Mouse (Mus musculus): Measurements from ENCODE around the gene Il15ra.

Gene Il15ra

DNA sequence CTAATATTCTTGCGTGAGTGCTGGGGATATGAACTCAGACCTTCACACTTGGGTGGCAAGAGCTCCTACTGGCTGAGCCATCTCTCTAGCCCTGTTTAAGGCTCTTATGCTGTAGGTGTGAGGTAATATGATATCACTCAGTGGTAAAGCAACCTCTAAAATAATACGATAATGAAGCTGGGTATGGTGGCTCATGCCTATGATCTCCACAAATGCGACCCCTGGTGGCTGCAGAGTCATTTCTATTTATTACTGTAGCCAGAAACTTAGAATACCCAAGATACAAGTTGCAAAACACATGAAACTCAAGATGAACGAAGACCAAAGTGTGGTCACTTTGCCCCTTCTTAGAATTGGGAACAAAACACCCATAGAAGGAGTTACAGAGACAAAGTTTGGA is 5.0 kb downstream of the Il15ra start:
- peak in 1 of 2 experiments; percentile 14 for DNase-seq

DNA sequence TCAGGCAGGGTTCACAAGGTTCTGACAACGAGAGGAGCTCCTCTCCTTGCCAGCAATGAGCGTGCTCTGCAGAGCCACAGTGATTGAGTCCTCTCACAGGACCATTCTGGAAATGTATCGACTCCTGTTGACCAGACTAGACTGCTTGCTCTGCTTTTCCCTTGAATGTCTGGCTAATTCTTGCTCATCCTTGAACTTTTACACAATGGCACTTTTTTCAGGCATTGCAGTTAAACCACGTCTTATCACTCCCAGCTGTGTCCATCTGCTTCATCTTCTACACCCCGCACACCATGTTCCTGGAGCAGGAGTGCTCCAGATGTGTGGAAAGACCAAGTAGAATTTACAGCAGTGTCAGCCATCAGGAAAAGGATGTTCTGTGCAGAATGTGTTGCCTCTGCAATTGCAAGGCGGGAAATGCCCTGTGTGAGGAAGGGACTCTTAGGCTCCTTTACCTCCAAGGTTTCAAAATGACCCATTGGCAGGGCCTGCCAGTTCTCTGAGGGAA is 7.4 kb downstream of the Il15ra start:
- DNase-seq = no peak

DNA sequence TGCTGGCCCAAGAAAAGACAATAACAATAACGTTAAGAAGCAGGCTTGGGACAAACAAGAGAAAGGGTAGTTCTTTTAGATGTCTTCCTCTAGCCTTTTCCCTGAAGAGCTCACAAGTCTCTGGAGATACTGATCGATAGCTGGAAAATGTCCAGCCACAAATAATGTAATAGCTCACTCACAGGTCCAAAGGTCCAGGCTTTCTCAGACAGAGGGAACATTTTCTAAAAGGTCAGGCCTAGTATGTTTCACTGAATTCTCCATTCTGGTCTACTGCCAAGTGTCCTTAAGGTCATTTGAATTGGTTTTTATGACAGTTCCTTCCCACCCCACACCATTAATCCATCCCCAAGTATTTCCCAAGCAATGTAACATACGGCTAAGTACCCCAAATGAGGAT is 7.9 kb downstream of the Il15ra start:
- no peak for DNase-seq

DNA sequence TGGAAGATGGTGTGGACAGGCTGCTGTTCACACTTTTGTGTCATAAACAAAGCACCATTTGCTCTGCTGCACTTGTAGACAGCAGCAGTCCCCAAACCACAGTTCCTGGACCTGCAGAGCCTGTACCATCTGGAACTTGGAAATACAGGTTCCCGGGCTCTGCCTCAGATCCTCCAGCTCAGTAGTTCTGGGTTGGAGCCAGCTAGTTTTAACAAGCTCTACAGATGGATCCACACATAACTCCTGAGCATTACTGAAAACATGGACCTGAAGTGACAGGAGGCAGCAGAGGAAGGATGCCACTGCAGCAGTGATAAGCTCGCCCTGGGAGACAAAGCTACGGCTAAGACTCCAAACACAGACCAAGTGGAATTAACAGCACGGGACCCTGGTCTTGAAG is 9.4 kb downstream of the Il15ra start:
- DNase-seq = no peak

DNA sequence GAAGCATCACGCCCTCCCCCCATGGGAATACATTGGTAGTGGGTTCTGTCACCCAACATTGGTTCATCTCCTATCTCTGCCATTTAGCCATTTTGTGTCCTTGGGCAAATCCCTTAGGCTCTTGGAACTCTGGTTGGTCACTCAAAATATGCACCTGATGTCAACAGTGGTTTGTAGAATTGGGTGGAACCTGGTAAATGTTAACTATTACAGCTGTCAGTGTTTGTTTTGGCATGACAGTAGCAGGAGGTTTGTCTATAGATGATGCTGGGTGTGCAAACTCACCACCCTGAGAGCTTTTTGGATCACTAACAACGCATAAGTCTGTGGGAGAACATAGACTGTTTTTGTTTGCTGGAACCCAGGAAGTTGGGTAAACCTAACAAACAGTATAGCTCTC is 13.5 kb downstream of the Il15ra start:
- DNase-seq = no peak

DNA sequence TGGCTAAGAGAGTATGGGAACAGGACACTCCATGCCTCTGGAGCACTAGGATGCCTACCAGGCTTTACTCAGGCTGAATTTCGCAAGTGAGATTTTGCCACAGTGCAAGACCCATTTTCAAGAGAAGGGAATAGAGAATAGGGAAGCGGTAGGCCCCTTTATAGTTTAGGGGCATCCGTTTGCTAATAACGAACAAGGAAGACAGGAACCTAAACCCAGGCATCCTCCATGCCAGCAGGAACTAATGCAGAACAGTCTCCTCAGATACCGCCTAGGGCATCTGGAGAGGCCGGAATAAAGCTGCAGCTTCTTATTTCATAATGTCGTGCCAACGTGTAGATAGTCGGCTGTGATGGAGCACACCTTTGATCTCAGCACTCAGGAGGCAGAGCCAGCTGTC is 17.5 kb downstream of the Il15ra start:
- no peak for DNase-seq

DNA sequence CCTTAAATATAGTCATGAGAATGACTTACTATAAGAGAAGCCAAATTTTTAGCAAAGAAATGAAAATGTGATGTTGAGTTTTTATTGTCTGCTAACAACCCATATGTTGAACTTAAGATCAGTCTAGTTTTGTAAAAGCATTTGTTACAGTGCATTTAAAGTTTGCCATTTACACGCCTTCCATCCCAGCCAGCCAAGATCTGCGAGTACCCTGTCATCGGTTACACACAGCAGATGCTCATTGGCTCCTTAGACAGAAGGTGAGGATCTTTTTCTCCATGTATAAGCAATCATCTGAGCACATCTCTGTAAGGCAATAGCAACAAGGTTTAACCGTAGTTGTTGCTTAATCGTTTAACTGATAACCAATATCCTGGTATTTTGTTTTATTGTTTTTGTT is 22.5 kb downstream of the Il15ra start:
- DNase-seq = no peak

DNA sequence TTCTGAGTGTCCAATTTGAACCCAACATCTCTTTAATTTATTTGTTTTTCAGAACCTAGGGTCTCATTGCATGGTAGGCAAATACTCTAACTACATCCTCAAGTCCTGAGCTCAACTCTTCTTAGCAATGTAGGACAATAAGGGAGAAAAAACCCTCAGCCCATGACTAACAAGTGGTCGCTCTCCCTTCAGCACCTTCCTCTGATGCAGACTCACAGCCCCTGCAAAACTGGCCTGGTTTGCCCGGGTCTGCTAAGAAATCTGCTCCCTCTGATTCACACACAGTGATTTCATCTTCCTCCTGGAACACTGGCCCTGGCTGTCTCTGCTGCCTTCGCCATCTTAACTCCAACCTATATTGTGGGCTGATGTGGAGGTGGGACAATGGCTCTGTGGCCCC is 24.0 kb downstream of the Il15ra start:
- no peak for DNase-seq

DNA sequence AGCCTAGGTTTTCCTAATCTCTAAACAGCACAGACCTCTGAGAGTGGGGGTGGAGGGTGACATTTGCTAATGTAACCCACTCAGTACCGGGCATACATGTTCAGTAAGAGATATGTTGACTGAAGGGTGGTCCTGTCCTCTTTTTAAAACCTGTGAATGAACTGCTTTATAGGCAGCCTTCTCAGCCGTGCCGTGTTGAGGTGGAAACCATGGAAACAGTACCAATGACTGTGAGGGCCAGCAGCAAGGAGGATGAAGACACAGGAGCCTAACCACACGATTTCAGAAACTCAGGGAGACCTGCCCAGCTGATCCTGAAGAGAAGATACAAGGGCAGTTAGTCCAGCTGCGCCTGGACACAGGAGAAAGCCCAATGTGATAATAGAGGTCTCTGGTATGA is 27.9 kb downstream of the Il15ra start:
- no peak for DNase-seq

DNA sequence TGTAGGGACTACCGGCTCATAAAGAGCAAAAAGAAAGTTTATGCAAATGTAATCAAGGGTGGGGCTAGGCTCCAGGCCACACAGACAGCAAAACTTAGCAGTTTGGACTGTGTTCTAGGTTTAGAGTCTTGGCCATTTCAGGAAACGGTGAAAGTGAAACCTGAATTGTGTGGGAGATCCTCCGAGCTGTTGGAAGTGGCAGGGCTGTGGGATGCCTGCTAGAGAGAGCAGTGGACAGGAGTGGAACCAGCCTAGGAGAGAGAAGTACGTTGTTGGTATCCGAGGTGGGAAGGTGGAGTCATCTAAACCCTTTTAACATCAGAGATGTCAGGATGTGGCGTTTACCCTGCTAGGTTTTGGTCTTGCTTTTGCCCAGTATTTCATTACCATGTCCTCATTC is 30.8 kb downstream of the Il15ra start:
- no peak for DNase-seq

DNA sequence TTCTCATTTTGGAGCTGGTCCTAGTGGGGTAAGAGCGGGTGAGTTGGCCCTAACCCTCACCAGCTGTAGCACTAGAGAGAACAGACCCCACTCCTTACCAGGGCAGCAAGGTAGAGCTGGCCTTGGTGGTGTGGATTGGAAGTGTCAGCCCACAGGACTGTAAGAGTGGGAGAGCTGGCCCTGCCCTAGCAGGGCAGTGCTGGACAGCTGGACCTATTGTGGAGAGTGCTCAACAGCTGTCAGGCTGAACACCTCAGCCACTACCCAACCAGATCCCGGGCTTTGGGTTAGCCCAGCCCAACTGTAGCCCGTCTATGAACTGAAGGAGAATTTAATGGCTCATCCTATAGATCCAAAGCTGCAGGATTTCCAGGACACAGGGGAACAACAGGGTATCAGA is 33.7 kb downstream of the Il15ra start:
- DNase-seq = no peak

DNA sequence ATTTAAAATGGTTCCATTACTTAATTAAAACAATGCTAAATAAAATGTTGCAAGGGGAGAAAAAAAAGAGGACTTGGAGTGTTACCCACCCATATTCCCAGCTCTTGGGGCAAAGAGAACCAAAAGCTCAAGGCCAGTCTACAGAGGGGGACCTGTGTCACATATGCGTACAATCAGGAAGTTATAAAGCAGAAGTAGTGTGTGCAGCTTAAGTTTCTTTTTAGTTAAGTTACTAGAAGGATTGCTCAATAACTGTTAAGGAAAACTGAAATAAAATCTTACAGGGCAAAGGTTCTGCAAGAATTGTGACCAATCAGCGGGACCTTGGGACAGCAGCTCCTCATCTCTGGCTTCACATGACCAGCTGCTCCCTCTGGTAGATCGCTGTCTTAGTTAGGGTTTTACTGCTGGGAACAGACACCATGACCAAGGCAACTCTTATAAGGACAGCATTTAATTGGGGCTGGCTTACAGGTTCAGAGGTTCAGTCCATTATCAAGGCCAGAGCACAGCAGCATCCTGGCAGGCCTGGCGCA is 34.5 kb downstream of the Il15ra start:
- DNase-seq = no peak

DNA sequence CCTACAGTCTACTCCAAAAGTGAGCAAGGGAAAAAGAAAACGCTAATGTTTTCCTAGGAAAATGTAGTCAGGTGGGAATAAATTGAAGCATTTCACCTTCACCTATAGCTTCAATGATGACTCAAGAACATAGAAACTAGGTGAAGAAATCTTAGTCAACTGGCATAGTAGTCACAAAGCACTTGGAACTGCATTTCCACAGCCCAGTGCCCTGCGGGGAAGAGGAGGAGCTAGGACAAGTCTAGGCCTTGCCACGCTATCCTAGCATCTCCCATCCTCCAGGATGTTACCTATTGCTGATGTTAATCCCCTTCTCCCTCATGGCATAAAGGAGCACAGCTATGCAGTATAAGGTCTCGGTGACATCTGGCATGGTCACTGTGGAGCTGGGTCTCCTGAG is 57.5 kb downstream of the Il15ra start:
- DNase-seq = no peak

DNA sequence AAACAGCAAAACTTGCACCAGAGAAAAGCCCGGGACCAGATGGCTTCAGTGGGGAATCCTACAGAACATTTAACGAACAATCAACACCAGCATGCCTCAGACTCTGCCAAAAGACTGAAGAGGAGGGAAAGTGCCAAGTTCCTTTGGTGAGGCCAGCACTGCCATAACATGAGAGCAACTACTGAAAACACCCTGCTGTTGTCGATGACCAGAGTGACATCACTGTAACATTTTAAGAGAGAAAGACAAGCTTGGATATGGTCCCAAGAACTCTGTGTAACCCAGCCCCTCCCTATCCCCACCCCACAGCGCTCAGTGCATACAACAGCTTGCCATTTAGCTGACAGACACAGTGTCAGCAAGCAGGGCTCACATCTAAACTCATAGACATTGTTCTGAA is 60.6 kb downstream of the Il15ra start:
- peak; percentile 60 to 71 for DNase-seq

DNA sequence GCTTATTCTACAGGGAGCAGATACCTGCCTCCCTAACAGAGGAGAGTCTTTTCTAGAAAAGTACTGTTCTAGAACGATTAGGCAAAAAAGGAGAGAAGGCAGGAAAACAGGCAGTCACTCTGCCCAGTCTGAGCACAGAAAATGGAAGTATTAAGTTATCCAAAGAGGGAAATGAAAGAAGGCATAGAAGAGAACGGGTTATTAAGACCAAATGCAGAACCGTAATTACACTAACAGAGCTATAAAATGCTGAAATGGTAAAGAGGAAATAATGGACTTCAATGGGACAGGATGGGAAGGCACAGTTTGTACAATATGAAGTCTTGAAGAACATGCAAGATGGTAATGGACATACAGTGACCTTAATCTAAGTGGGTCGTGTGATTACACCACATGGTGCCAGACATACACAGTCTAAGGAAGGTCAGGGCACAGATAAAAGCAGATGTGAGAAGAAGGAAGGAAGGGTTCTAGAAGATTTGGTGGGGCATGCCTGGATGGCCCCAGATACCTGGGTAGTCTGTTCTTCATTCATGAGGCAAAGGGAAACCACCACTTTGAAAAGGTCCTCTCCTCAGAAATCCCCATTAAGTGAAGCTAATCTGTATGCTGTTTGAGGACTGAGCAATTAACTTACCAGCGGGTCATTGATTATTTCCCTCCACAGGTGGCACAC is 61.5 kb downstream of the Il15ra start:
- DNase-seq = no peak

DNA sequence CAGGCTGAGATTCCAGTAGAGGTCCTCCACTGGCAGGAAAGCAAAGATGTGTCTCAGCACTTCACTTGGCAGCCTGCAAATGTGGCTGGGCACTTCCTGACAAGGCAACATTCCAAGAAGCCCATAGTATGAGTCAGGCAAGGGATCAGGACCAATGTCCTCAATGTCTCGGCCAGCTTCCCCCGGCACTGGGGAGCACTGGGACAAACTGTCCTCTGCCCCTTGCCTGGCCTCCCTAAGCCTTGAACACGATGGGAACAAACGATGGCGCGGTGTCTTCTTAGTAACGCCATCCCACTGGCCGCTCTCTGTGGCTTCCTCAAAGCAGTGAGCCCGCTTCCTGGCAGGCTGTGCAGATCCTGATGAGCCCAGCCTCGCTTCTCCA is 62.1 kb downstream of the Il15ra start:
- peak; percentile 18 to 20 for DNase-seq

DNA sequence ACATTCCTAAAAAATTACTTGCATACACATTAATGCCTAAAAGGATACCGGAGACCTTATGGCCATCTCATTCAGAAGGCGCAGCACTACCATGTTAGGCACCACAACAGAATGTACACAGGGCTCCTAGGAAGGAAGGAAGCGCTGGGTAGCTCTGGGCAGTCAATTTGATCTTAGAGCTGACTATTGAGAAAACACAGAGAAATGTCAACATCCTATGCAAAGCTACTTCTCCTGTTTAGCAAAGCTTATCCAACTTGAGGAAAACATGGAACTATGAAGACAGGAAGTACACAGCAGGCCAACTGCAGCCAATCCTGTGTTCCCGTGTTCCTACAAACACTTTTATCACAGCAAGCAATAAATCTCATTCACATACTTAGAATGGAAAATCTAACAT is 66.6 kb downstream of the Il15ra start:
- DNase-seq = no peak

DNA sequence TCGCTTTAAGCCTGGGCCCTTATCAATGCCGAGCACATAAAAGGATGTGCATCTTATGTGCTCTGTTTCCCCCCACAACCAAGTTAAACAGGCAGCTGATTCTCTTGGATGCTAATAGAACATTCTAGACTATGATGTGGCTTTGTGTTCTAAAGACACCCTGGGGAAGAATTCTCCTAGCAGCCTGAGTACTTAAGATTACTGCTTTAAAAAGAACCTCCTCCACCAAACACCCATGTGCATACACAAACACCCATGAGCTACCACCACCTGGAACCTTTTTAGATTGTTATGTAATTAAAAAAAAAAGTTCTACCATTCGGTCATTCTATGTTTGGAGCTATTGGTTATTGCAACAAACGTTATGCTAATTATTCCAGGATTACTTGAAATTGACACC is 67.3 kb downstream of the Il15ra start:
- no peak for DNase-seq

DNA sequence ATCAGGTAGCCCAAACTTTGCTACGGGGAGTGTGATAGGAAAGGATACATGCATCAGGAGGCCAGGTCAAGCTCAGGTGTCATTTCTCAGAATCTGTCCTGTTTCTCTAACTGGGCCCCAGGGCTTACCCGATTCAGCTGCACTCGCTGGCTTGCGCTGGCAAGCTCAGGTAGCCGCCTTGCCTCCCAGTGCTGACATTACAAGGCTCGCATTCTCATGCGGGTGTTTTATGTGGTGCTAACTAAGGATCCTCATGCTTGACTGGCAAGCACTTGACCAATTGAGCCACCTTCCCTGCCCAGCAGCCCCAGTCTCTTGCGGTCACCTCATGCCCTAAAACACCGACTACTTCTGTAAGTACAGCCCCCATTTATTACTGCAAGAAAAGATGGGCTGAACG is 69.3 kb downstream of the Il15ra start:
- no peak for DNase-seq

DNA sequence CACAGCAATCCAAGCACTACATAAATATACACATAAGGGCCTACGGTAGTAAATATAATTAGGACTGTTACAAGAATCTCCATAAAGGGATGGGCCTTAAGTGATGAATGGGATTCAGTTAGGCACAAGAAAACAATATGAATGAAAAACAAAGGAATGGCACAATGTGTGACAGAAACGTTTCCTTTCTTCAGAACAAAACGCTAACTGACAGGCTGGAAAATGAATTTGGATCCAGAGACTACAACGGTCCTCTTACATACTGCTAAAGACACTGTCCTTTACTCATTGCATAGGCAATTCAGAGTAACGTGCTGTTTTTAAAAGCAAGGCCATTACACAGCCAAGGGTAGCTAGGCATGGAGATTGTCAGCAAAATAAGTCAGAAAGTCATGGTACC is 70.0 kb downstream of the Il15ra start:
- DNase-seq = no peak

DNA sequence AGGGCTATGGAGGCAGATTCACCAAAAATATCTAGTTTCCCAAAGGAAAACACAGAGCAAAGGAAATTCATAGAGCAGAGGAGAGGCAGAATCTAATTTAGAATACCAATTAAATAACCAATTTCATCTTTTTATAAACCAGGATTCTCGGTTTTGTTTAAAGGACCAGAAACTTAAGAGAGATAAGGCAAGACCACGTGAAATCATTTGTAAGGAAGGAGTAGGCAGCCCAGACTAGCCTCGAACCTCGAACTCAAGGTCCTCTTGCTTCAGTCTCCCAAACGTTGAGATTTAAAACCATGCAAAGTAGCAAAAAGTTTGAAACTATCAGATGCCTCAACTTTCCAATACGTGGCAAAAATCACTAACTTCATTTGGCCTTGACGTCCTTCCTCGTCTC is 71.3 kb downstream of the Il15ra start:
- DNase-seq = no peak

DNA sequence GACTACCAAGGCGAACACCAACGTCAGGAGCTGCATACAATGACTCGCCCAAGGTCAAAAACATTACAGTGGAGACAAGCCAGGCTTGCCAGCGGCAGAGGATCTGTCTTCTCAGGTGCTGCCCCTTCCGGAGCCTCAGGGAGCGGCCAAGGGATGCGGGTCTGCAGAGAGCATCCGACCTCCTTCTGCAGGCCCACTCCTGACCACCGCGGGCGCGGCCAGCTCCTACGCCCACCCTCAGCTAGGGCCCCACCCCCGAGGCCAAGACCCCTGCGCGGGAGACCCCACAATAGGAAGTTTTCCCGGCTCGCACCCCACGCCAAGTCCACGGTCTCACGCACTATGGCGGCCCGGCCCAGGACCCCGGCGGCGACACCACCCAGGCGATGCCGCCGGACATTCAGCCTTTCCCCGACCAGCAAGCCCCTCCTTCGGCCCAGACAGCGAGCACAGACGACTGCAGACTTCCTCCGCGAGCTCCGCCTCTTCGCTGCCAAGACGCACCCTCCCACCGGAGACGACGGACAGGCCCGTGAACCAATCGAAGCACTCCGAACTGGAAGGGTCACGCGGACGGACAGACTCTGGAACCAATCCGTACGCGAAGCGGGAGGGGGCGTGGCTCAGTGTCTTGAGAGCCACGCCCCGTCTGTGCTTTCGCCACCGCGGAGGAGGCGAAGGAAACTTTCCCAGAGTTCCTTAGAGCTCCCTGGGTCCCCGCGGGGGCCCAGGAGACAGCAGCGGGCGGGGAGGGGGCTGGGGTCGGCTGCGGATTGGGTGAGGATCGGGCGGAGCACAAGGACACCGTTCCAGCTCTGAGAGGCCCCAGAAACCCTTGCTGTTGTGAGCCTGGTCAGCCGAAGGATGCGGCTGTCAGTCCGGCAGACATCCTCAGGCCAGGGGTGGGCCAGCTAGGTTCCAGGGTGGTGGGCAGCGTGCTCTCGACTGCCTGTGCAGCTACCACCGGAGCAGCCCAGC is 72.3 kb downstream of the Il15ra start, which contains the start of the genes Fbh1 and Ankrd16:
TSS of gene Fbh1 (minus strand) at position 492 of the 978 bp plus-strand sequence.
TSS of gene Ankrd16 (plus strand) at position 786 of the 978 bp plus-strand sequence.
- DNase-seq = peak; percentile 100

DNA sequence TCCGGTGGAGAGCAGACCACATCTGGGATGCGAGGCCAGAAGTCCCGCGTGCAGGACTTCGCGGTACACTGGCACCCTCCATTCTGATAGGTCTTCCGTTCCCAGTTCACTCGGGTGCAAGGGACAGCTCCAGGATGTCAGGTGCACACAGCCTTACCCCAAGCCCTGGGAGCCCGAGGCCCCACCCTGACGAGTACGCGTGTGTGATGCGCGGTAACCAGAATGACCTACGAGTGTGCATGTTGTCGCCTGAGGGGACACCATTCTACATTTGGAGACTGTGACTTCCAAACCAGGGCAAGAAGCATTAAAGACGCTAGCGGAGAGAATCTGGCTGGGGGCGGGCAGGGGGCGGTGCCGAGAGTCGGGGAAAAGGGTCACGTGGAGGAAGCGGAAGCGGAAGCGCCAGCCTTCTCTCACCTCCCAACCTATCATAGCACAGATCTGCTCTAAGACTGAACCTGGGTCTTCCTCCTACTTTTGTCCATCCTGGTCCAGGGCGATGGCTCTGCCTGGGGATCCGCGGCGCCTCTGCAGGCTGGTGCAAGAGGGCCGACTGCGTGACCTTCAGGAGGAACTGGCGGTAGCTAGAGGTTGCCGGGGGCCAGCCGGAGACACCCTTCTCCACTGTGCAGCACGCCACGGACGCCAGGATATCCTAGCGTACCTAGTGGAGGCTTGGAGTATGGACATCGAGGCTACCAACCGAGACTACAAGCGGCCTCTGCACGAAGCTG is 73.2 kb downstream of the Il15ra start:
- peak; percentile 87 to 92 for DNase-seq
